Mouse (Mus musculus) spleen, postnatal 4 days (tissue): Measurements from ENCODE around the gene Nln.

ENCODE experiments used
- DNase-seq, 2 experiments: peaks; one replicate each; pipeline ENCODE4 v3.0.0; 2022; ENCODE audit warnings: low spot score in 2 of 2

Gene Nln

GRCm38 (mm10) chr13:104042738-104043137 is 66.7 kb downstream of the Nln start:
- DNase-seq = peak in 1 of 2 experiments; percentile 25

- DNase-seq = no peak
Measured at GRCm38 (mm10) chr13:104041481-104041880, 67.9 kb downstream of the Nln start.

- DNase-seq = no peak
Measured at GRCm38 (mm10) chr13:104040950-104041349, 68.5 kb downstream of the Nln start.

- DNase-seq = no peak
Measured at GRCm38 (mm10) chr13:104039861-104040260, 69.6 kb downstream of the Nln start.

- DNase-seq = no peak
Measured at GRCm38 (mm10) chr13:104038891-104039290, 70.5 kb downstream of the Nln start.

- no peak for DNase-seq
Measured at GRCm38 (mm10) chr13:104038358-104038757, 71.1 kb downstream of the Nln start.

GRCm38 (mm10) chr13:104037531-104038290 is 71.7 kb downstream of the Nln start:
- DNase-seq = no peak

GRCm38 (mm10) chr13:104036494-104037290 is 72.7 kb downstream of the Nln start:
- DNase-seq = no peak

- DNase-seq = no peak
Measured at GRCm38 (mm10) chr13:104035651-104036050, 73.8 kb downstream of the Nln start.

GRCm38 (mm10) chr13:104034854-104035253 is 74.6 kb downstream of the Nln start:
- no peak for DNase-seq

- no peak for DNase-seq
Measured at GRCm38 (mm10) chr13:104032620-104033133, 76.7 kb downstream of the Nln start.

- no peak for DNase-seq
Measured at GRCm38 (mm10) chr13:104031821-104032331, 77.5 kb downstream of the Nln start.

GRCm38 (mm10) chr13:104030956-104031355 is 78.5 kb downstream of the Nln start:
- no peak for DNase-seq

- no peak for DNase-seq
Measured at GRCm38 (mm10) chr13:104029511-104029910, 79.9 kb downstream of the Nln start.

GRCm38 (mm10) chr13:104029089-104029488 is 80.3 kb downstream of the Nln start:
- DNase-seq = no peak

GRCm38 (mm10) chr13:104026525-104026924 is 82.9 kb downstream of the Nln start:
- DNase-seq = no peak

GRCm38 (mm10) chr13:104025710-104025995 is 83.8 kb downstream of the Nln start:
- no peak for DNase-seq

GRCm38 (mm10) chr13:104024856-104025709 is 84.3 kb downstream of the Nln start:
- DNase-seq = no peak

- DNase-seq = no peak
Measured at GRCm38 (mm10) chr13:104024275-104024674, 85.1 kb downstream of the Nln start.

GRCm38 (mm10) chr13:104023356-104023911 is 86.0 kb downstream of the Nln start:
- no peak for DNase-seq

GRCm38 (mm10) chr13:104018466-104019076 is 90.8 kb downstream of the Nln start:
- no peak for DNase-seq
